Mouse (Mus musculus) myocyte (in vitro differentiated cells): Measurements from ENCODE around the gene Peli3. TPM values are rescaled to one million over a fixed set of nuclear protein-coding genes. Genes with fewer than 3 reads are reported as not detected.

Experiments
- H3K27me3 ChIP-seq: one replicate; pipeline ENCODE4 v1.6.1; 2011; ENCODE audit not compliant: control insufficient read depth, insufficient read depth, insufficient read length
- H3K36me3 ChIP-seq: one replicate; pipeline ENCODE4 v1.6.1; 2011; ENCODE audit not compliant: control insufficient read depth, insufficient read depth
- H3K4me2 ChIP-seq: one replicate; pipeline ENCODE4 v1.6.1; 2011; ENCODE audit warnings: low read depth, control low read depth
- H3K4me3 ChIP-seq: one replicate; pipeline ENCODE4 v1.5.1; 2011; ENCODE audit warnings: mild to moderate bottlenecking, control low read depth, moderate library complexity
- H3K79me2 ChIP-seq: one replicate; pipeline ENCODE4 v1.6.1; 2011; ENCODE audit not compliant: control insufficient read depth, insufficient read depth
- H3ac ChIP-seq: one replicate; pipeline ENCODE4 v1.6.1; 2011; ENCODE audit not compliant: control insufficient read depth, insufficient read length
- CEBPB ChIP-seq: IDR thresholded peaks from 2 replicates; pipeline ENCODE4 v1.6.1; 2011; ENCODE audit warnings: mild to moderate bottlenecking, moderate library complexity; ENCODE audit not compliant: poor library complexity, insufficient read depth, severe bottlenecking
- E2F4 ChIP-seq: IDR thresholded peaks from one replicate; pipeline ENCODE4 v1.6.1; 2011; ENCODE audit warnings: mild to moderate bottlenecking, control low read depth, moderate library complexity; ENCODE audit not compliant: insufficient read depth
- MAX ChIP-seq: IDR thresholded peaks from one replicate; pipeline ENCODE4 v1.6.1; 2011; ENCODE audit warnings: low read depth, mild to moderate bottlenecking, control low read depth
- MYOD1 ChIP-seq, 3 experiments: IDR thresholded peaks; one replicate each; pipeline ENCODE4 v1.6.1; 2011; ENCODE audit warnings: control low read depth in 2 of 3, low read depth in 2 of 3, mild to moderate bottlenecking in 2 of 3, moderate library complexity in 1 of 3; ENCODE audit not compliant: insufficient read length in 2 of 3, control insufficient read depth in 1 of 3
- MYOG ChIP-seq, 3 experiments: IDR thresholded peaks; one replicate each; pipeline ENCODE4 v1.6.1; 2011; ENCODE audit warnings: control low read depth in 2 of 3, low read depth in 2 of 3, mild to moderate bottlenecking in 2 of 3; ENCODE audit not compliant: insufficient read length in 2 of 3, control insufficient read depth in 1 of 3, insufficient read depth in 1 of 3
- POLR2A ChIP-seq: IDR thresholded peaks from one replicate; pipeline ENCODE4 v1.6.1; 2011; ENCODE audit warnings: low read depth, mild to moderate bottlenecking, control low read depth, moderate library complexity; ENCODE audit not compliant: insufficient read length
- POLR2AphosphoS2 ChIP-seq: IDR thresholded peaks from one replicate; pipeline ENCODE4 v1.6.1; 2011; ENCODE audit warnings: low read depth, control low read depth; ENCODE audit not compliant: insufficient read length
- REST ChIP-seq: IDR thresholded peaks from one replicate; pipeline ENCODE4 v1.6.1; 2011; ENCODE audit warnings: mild to moderate bottlenecking, control low read depth, moderate library complexity; ENCODE audit not compliant: insufficient read depth, insufficient read length
- SRF ChIP-seq: IDR thresholded peaks from one replicate; pipeline ENCODE4 v1.6.1; 2011; ENCODE audit warnings: low read depth; ENCODE audit not compliant: control insufficient read depth, insufficient read length
- TCF12 ChIP-seq: IDR thresholded peaks from one replicate; pipeline ENCODE4 v1.6.1; 2011; ENCODE audit warnings: mild to moderate bottlenecking, control low read depth; ENCODE audit not compliant: poor library complexity, insufficient read depth, severe bottlenecking
- TCF3 ChIP-seq: IDR thresholded peaks from one replicate; pipeline ENCODE4 v1.6.1; 2011; ENCODE audit warnings: low read depth, control low read depth; ENCODE audit not compliant: insufficient read length
- USF1 ChIP-seq: IDR thresholded peaks from one replicate; pipeline ENCODE4 v1.6.1; 2011; ENCODE audit warnings: low read depth, mild to moderate bottlenecking, control low read depth, moderate library complexity
- polyA plus RNA-seq: library from polyadenylated mRNA; unstranded; fragments of >200 nt; fragmentation: generic; extraction: Trizol; gene quantifications from one replicate; pipeline ENCODE4 v1.2.1, GENCODE M21; 2012; ENCODE audit warnings: missing spikeins

Gene Peli3
- polyA plus RNA-seq, 1 experiment: 0.49 TPM

DNA sequence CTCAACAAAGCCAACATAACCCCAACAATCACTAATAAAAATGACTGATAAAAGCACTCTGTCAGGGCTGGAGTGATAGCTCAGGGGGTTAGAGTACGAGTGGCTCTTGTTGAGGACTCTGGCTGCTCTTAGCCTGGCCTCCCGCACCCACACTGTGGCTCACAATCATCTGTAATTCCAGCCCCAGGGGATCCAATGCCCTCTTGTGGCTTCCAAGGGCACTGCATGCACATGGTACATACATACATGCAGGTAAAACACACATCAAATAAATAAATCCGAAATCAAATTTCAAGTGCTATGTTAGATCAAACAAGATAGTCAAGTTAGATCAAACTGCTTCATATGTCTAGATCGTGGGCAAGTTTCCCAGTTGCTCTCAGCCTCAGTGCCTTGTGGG lies 34.8 kb downstream of the Peli3 start:
- H3K36me3 ChIP-seq: peaks cover 5% of the 10 kb centered on the region
- no peak overlapping the region for H3ac ChIP-seq
- TF ChIP-seq USF1 (no peak), REST (no peak), TCF12 (no peak), SRF (no peak), MYOG (IDR thresholded peaks at IDR 0.05; ENCODE audit: control insufficient read depth in 1 of 3, insufficient read depth in 1 of 3, insufficient read length in 2 of 3, low read depth in 2 of 3) (no peak), TCF3 (no peak), CEBPB (no peak), POLR2A (no peak), MYOD1 (IDR thresholded peaks at IDR 0.05; ENCODE audit: control insufficient read depth in 1 of 3, insufficient read length in 2 of 3, low read depth in 2 of 3) (no peak), POLR2AphosphoS2 (no peak), E2F4 (no peak), MAX (no peak)
- H3K27me3 ChIP-seq: no peaks in the 10 kb centered on the region
- H3K4me3 ChIP-seq: no peak overlapping the region
- no peak overlapping the region for H3K4me2 ChIP-seq
- H3K79me2 ChIP-seq: no peaks in the 10 kb centered on the region

DNA sequence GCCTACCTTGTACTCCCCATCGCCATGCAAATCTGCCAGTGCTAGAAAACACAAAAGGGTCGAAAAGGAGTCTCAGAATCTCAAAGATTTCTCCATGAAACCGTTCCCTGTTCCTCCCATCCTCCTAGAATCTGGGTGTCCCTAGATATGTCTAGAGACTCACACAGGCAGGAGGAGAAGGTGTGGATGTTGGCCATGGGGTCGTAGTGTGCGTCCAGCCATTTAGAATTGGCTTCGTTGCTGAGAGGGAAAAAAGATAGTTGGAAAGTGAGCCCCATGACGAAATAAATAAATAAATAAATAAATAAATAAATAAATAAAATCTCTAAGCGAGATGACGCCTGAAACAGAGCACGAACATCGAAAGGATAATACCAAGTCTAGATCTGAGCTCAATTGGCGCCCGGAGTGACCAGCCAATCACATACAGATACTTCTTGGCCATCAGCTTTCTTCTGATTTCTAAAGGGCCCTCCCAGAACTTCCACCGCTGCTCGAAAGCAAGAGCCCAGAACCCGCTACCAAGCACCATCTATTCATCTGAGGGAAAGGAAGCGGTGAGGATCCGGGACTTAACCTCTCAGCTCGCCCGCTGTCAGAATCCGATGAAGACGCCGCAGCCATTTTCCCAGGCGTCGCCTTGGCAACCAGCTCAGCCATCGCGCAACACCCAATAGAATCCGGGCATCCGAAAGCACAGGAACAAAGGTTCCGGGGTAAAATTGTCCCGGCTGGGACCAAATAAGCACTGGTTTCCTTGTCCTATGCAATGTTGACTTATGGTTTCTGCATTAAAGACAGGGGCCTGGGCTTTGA lies 36.7 kb downstream of the Peli3 start, which contains the start of gene Bbs1:
TSS of gene Bbs1 (minus strand) at position 650 of the 816 bp plus-strand sequence.
- Histone ChIP-seq H3K36me3 (peaks cover 5% of the 10 kb centered on the region), H3ac (no peak within 1 kb of the TSS), H3K4me2 (peak within 1 kb of the TSS; percentile 92), H3K27me3 (no peaks in the 10 kb centered on the region), H3K4me3 (peak within 1 kb of the TSS; percentile 36), H3K79me2 (no peaks in the 10 kb centered on the region)
- TF ChIP-seq USF1 (no peak), MYOD1 (IDR thresholded peaks at IDR 0.05; ENCODE audit: control insufficient read depth in 1 of 3, insufficient read length in 2 of 3, low read depth in 2 of 3) (no peak), TCF12 (no peak), REST (no peak), SRF (no peak), E2F4 (no peak), MAX (no peak), TCF3 (no peak), MYOG (IDR thresholded peaks at IDR 0.05; ENCODE audit: control insufficient read depth in 1 of 3, insufficient read depth in 1 of 3, insufficient read length in 2 of 3, low read depth in 2 of 3) (no peak), POLR2A (no peak)

DNA sequence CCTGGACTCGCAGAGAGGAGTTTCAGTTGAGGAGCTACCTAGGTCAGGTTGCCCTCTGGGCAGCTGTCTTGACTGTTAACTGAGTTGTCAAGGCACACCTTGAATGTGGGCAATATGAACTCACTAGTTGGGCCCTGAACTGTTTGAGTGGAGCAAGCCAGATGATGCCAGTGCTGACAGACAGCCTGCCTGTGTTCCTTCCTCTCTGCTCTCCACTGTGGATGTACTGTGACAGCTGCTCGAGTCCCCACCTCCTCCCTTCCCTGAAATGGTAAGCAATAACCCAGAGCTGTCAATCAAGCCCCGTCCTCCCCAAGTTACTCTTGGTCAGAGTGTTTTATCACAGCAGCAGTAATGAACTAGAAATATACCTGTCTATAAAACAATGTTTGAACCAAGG lies 43.0 kb downstream of the Peli3 start:
- Histone ChIP-seq H3K4me3 (no peak overlapping the region), H3K4me2 (no peak overlapping the region), H3K79me2 (no peaks in the 10 kb centered on the region), H3K36me3 (no peaks in the 10 kb centered on the region), H3ac (no peak overlapping the region), H3K27me3 (no peaks in the 10 kb centered on the region)
- TF ChIP-seq MYOD1 (IDR thresholded peaks at IDR 0.05; ENCODE audit: control insufficient read depth in 1 of 3, insufficient read length in 2 of 3, low read depth in 2 of 3): no peak

DNA sequence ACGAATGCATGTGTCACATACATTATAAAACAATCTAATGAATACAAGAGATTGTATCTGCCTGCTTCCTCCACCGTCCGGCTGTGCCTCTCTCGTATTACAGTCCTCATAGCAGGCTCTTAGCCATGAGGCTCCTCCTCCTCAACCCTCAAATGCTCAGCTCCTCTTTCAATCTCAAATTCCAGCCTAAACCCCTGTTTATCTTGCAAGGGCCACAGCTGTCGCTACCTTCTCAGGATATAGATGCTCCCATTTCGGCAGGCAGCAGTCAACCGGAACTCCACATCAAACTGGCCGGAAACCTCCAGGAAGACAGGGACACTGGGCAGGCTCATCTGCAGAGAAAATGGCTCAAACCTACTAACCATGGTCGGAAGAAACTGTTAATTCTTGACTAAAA lies 44.0 kb downstream of the Peli3 start:
- peak overlapping the region; percentile 8 for H3K4me2 ChIP-seq
- no peaks in the 10 kb centered on the region for H3K36me3 ChIP-seq
- no peaks in the 10 kb centered on the region for H3K27me3 ChIP-seq
- no peak overlapping the region for H3ac ChIP-seq
- H3K4me3 ChIP-seq: no peak overlapping the region
- no peak for TF ChIP-seq TCF12
- TF ChIP-seq TCF3: no peak
- no peak for TF ChIP-seq CEBPB
- no peak for TF ChIP-seq POLR2AphosphoS2
- peak in 2 of 3 experiments; percentile 44 to 57 for TF ChIP-seq MYOD1 (IDR thresholded peaks at IDR 0.05; ENCODE audit: control insufficient read depth in 1 of 3, insufficient read length in 2 of 3, low read depth in 2 of 3)
- TF ChIP-seq SRF: no peak
- no peak for TF ChIP-seq REST
- no peak for TF ChIP-seq MAX
- TF ChIP-seq POLR2A: no peak
- peak in 1 of 3 experiments; percentile 9 for TF ChIP-seq MYOG (IDR thresholded peaks at IDR 0.05; ENCODE audit: control insufficient read depth in 1 of 3, insufficient read depth in 1 of 3, insufficient read length in 2 of 3, low read depth in 2 of 3)
- TF ChIP-seq E2F4: no peak
- TF ChIP-seq USF1: no peak
- no peaks in the 10 kb centered on the region for H3K79me2 ChIP-seq

DNA sequence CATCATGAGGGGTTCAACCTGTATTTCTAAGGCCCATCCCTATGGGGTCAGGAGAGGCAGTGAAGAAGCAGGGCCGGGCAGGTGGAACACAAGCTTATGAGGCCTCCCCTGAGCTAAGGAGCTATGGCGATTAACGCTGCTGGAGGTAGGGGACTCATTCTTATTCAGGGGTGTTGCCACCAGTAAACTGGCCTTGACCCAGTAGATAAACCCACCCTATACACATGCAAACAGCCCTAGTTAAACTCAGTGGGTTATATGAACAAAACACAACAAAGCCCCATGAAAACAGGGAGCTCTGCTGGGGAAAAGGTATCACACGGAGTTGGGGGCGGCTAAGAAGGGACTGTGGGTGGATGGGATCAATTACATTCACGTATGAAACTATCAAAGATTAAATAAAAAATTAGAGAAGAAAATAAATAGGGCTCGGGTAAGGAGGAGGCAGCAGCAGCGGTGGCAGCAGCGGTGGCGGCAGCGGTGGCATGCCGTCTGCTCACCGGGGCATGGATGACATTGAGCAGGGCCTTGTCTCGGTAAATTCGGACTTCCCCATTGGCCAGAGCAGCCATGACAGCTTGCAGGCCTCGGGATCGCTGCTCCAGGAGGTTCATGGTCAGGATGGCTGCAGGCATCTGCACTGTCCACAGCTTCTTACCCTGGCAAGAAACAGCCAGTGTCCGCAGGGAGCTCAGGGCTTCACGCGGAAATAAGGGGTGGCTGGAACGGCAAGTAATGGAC lies 46.0 kb downstream of the Peli3 start:
- Histone ChIP-seq H3K36me3 (no peaks in the 10 kb centered on the region), H3K27me3 (no peaks in the 10 kb centered on the region), H3K79me2 (no peaks in the 10 kb centered on the region), H3K4me2 (no peak overlapping the region), H3ac (no peak overlapping the region), H3K4me3 (no peak overlapping the region)
- no peak for TF ChIP-seq TCF12
- TF ChIP-seq MAX: no peak
- no peak for TF ChIP-seq MYOD1 (IDR thresholded peaks at IDR 0.05; ENCODE audit: control insufficient read depth in 1 of 3, insufficient read length in 2 of 3, low read depth in 2 of 3)
- no peak for TF ChIP-seq USF1
- TF ChIP-seq SRF: no peak
- no peak for TF ChIP-seq POLR2AphosphoS2
- no peak for TF ChIP-seq TCF3
- no peak for TF ChIP-seq MYOG (IDR thresholded peaks at IDR 0.05; ENCODE audit: control insufficient read depth in 1 of 3, insufficient read depth in 1 of 3, insufficient read length in 2 of 3, low read depth in 2 of 3)
- no peak for TF ChIP-seq POLR2A
- TF ChIP-seq REST: no peak
- no peak for TF ChIP-seq CEBPB
- TF ChIP-seq E2F4: no peak
